Mouse (Mus musculus) telencephalon, adult 2 months (tissue): ENCODE measurements around the gene Kansl1.
A peak's percentile ranks its signal among the peaks of the same experiment; 100 is the strongest.

Source experiments
- DNase-seq: peaks from one replicate; pipeline ENCODE4 v3.0.0-alpha.2; 2011; ENCODE audit warnings: low read depth, low spot score

Kansl1 gene

DNA sequence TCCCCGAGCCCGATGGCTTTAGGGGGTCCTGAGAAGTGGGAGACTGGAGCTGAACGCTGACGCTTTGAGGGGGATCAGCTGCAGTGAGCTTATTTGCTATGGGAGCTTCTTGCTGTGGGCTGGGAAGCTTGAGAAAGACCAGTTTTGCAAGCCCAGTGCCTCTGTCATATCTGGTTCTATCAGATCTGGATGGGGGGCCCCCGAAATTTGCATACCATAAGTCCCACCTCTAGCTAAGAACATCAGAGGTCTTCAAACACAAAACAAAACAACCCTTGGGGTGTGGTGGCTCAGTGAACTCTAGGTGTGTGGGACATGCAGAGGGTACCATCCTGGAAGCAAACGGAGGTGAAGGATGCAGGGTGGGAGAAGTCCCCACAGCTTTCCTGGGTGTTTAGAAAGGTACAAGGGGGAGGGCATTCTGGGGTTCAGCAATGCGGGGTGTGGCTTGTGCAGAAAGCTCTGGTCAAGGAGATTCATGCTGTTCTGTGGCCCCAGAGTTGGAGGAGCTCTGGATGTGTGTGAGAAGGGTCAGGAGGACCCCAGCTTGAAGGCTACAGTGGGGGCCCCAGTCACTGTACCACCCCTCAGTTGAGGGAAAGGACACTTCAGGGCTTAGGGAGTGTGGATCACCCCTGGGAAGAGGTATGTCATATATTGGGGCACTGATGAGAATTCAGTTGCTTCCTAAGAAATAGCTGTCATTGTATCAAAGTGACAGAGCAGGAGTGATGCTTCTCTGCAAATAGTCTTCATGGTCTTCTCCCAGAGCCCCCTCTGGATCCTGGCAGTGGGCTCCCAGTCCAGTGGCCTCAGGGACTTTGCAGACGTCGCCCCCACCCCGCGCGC is 159.1 kb downstream of the Kansl1 start:
- no peak for DNase-seq

GRCm38 (mm10) chr11:104307136-104307535 is 161.5 kb downstream of the Kansl1 start:
- no peak for DNase-seq

- no peak for DNase-seq
Observed at GRCm38 (mm10) chr11:104306483-104306882, 162.2 kb downstream of the Kansl1 start.

DNA sequence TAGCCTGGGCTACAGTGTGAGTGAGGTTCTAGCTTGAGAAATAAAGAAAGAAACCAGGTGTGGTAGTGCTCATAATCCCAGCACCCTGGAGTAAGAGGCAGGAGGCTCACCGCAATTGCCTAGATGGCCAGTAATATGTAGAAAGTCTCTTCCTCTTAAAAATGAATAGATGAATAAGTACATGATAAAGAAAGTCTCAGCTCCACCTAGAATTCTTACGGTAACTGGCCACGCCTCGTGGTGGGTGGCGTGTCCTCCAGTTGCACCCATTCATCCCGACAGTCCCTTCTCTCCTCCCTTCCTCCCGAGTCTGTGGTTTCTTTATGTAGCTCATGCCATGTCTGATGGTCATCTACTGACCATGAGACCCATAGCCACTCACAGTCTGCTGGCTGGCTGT is 162.9 kb downstream of the Kansl1 start:
- DNase-seq: no peak

DNA sequence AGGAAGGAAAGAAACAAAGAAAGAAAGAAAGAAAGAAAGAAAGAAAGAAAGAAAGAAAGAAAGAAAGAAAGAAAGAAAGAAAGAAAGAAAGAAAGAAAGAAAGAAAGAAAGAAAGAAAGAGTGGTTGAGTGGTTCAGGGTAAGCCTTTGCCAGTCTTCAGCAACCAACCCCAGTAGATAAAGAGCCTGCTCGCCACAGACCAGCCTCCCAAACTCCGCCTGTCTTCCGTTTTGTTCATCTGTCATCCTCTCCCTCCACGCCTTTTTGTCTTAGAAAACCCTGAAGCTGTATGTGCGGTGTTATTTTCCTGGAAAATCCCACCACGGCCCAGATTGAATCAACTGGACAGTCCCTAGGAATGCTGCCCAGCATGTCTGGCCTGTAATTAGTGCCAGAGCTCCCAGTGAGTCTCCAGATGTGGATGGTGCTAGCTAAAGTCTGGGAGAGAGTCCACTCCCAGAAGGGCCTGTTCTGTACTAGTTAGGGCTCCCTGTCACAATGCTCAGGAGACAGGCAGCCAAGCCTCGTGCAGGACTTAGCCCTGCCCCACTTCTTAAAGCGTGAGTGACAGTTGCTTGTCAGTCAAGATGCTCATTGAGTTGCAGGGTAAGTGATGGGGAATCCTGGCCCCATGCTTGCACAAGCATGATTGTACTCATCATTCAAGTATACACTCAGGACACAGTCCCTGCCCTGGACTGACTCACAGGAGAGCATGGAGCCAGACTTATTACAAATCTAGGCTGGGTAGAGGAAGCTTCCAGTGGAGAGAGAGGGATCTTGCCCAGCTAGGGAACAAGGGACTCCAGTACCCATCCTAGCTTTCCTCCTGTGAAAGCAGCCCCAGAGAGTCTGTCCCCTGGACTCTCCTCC is 165.3 kb downstream of the Kansl1 start:
- DNase-seq: no peak

DNA sequence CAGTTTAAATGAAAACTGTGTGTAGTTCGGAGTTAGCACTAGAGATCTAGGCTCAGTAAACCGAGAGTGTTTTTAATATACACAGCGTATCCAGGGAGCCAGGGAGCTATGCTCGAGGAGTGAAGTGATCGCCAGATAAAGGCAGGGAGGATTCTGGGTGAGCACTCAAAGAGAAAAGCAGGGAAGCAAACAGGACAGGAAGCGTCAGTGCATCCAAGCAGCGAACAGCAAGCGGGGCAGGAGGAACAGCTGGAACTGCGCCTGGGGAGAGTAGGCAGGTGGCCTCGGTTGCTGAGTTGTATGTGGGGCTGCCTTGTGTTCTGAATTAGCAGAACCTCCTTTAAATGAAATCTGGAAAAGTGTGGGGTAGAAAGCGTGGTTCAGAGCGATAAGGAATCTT is 166.0 kb downstream of the Kansl1 start:
- peak; percentile 38 for DNase-seq

DNA sequence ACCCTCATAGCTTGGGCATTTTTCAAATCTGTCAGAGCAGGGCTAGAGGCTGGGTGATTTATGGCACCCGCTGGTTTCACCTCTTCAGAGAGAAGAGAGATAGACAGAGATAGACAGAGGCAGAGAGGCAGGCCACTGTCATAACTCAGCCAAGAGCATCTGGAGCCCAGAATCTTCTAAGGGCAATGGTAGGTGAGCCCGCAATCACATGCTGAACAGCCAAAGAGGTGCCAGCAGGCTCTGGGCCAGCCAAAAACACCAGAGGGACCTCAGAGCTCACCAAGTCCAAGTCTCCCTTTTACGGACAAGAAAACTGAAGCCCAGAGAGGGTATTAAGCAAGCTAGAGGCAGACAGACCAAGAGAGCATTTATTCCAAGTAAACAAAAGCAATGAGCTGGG is 171.0 kb downstream of the Kansl1 start:
- DNase-seq: no peak

- DNase-seq: no peak
Observed at GRCm38 (mm10) chr11:104295656-104296055, 173.0 kb downstream of the Kansl1 start.

DNA sequence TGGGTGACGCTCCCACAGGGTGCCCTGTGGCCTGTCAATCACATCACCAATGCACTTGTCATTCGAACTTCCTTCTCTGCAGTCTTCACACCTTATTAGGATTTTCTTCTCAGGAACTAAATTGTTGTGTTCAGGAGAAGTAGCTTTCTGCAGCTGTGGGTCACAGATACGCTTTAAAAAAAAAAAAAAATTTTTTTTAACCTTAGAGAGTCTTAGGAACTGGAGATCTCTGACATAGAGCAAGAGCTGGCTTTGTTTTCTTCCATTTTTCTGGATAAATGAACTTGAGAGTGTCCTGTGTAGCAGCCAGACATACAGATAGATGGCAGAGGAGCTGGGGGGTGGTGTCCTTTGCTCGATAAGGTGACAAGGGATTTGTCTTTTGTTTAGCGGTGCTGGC is 173.5 kb downstream of the Kansl1 start:
- no peak for DNase-seq

GRCm38 (mm10) chr11:104293241-104293640 is 175.4 kb downstream of the Kansl1 start:
- no peak for DNase-seq

DNA sequence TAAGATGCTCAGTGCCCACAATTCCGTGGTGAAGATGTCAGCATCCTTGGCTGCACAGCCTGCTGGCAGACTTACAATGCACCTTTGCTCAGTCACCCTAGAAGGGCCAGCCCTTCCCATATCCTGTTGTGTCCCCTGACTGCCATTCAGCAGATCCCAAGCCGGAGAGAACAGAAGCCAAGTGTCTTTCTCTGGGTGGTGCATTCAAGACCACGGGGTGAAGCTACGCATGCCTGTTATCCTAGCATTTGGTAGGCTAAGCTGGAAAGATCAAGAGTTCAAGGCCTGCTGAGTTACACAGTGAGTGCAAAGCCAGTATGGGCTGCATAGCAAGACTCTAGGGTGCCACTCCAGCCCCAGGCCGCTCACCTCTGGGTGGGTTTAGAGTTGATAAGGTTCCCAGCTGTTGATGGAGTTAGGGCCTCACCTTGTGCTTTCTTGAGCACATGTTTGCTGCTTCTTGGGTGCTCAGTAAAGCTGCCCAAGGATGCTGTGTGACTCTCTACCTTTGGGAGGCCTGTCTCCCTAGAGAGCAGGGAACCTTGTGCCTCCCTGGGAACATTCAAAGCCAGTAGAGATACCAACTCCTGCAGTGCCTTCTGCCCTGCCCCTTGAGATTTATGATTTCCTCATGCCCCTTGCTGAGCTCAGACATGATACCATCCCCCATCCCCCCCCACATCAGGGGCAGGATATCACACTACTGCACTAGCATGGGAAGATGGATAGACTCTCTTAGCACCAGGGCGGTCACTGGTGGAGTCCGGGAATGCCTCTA is 176.0 kb downstream of the Kansl1 start:
- DNase-seq: no peak

DNA sequence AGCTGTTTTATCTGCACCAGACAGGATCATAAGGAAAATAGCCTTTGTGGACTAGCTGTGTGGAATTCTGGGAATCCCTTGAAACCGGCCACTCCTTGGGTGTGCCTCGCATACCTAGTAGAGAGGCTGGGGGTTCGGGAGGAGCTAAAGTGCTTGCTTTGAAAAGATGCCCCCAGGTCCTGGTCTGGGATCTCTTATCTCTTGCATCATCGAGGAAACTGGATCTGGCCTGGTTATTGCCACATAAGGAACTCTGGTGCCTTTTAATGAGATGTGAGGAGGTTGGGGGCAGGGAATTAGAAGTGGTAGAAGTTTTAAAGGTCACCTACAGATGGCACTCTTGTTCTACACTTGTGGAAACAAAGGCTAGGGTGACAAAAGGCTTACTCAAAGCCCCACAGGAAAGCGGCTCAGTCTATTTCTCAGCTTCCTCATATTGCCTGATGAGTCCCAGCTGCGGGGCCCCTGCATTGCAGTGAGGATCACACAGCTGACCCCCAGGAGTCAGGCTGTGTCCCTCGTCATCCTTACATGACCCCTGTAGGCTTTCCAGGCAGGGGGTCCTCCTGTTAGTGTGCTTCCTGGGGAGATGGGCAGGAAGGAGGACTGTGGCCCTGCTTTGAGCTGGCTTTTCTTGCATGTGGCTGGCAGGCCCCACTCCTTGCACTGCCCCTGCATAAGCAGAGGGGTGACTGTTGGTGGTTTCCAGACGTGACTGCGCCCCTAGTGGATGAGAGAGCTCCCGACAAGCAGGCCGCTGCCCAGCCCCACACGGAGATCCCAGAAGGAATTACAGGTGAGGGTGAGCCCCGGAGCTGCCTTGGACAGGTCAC is 179.2 kb downstream of the Kansl1 start:
- DNase-seq: peak; percentile 29

- peak; percentile 69 for DNase-seq
Observed at GRCm38 (mm10) chr11:104288835-104289198, 179.8 kb downstream of the Kansl1 start.

DNA sequence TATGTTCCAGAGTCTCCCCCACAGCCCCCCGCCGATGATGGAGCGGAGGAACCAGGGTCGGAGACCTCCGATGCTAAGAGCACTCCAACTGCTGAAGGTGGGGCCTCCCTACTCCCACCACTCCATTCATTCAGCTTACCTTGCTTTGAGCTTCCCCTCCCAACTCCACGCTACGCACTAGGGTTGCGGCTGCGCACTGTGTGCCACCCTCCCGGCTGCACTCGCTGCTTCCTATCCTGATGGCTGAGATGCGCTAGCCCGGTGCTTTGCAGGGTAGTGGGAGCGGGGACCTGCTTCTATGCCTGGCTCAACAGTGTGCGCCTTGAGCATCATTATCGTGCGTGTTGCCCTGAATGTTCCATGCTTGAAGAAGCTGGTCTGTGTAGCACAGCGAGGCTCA is 181.5 kb downstream of the Kansl1 start:
- DNase-seq: no peak
